Mouse (Mus musculus) T-helper 1 cell (primary cell): ENCODE measurements around the gene Zbed4.
"Not testable (repeated sequence)": the region's sequence is repeated elsewhere in the genome, so short reads cannot be mapped to it uniquely, and the experiment has no call there.

Source experiments
- in situ Hi-C: fragments of 300-600 bp; cut with MboI, MseI; formaldehyde crosslinking; loops from one replicate; pipeline ENCODE4 v1.15.1; 2025; ENCODE audit warnings: high pct_unique_total_duplicates

Gene Zbed4

GRCm38 (mm10) chr15:88810369-88810768 lies 58.9 kb downstream of the Zbed4 start:
- in situ Hi-C loops: no loop called here

GRCm38 (mm10) chr15:88813262-88813661 lies 61.8 kb downstream of the Zbed4 start:
- in situ Hi-C loops: no loop called here

GRCm38 (mm10) chr15:88813873-88814272 lies 62.4 kb downstream of the Zbed4 start:
- in situ Hi-C loops: not testable (repeated sequence)

- in situ Hi-C loops: no loop called here
These were observed 63.1 kb downstream of the Zbed4 start for GRCm38 (mm10) chr15:88814411-88815047.

- in situ Hi-C loops: no loop called here
These were observed 63.8 kb downstream of the Zbed4 start for GRCm38 (mm10) chr15:88815196-88815700.

GRCm38 (mm10) chr15:88819026-88819905 lies 67.8 kb downstream of the Zbed4 start, which contains the start of the genes Alg12 and Creld2:
TSS of gene Alg12 (minus strand) at chr15:88819318.
TSS of gene Creld2 (plus strand) at chr15:88819646.
- in situ Hi-C loops: no loop called here

GRCm38 (mm10) chr15:88819906-88820303 lies 68.4 kb downstream of the Zbed4 start:
- in situ Hi-C loops: no loop called here

GRCm38 (mm10) chr15:88821403-88821802 lies 69.9 kb downstream of the Zbed4 start:
- in situ Hi-C loops: no loop called here

GRCm38 (mm10) chr15:88822513-88822912 lies 71.1 kb downstream of the Zbed4 start:
- in situ Hi-C loops: no loop called here

GRCm38 (mm10) chr15:88823376-88823775 lies 71.9 kb downstream of the Zbed4 start:
- in situ Hi-C loops: no loop called here

- in situ Hi-C loops: loop anchor here (5.0 kb wide), 2 partner anchors 40 to 95 kb away; no protein-coding TSS in a partner anchor
These were observed 76.0 kb downstream of the Zbed4 start for GRCm38 (mm10) chr15:88827466-88827865.

- in situ Hi-C loops: loop anchor here (5.0 kb wide), 2 partner anchors 39 to 94 kb away; no protein-coding TSS in a partner anchor
These were observed 76.7 kb downstream of the Zbed4 start for GRCm38 (mm10) chr15:88827991-88828799.

- in situ Hi-C loops: loop anchor here (5.0 kb wide), 2 partner anchors 38 to 93 kb away; no protein-coding TSS in a partner anchor
These were observed 77.6 kb downstream of the Zbed4 start for GRCm38 (mm10) chr15:88828800-88829705.

GRCm38 (mm10) chr15:88829791-88830440 lies 78.5 kb downstream of the Zbed4 start:
- in situ Hi-C loops: loop anchor here (5.0 kb wide), 2 partner anchors 37 to 92 kb away; no protein-coding TSS in a partner anchor

- in situ Hi-C loops: no loop called here
These were observed 79.2 kb downstream of the Zbed4 start for GRCm38 (mm10) chr15:88830696-88831095.

GRCm38 (mm10) chr15:88831482-88831881 lies 80.0 kb downstream of the Zbed4 start:
- in situ Hi-C loops: no loop called here

GRCm38 (mm10) chr15:88832536-88832935 lies 81.1 kb downstream of the Zbed4 start:
- in situ Hi-C loops: no loop called here
